Mouse (Mus musculus) gastrocnemius, adult 18-20 months (tissue): ENCODE results near the gene Trim24. TPM values are rescaled to one million over a fixed set of nuclear protein-coding genes. Genes with fewer than 3 reads are reported as not detected.

Source experiments
- total RNA-seq, 2 experiments: library from RNA; stranded (reverse); gene quantifications; 2 replicates each; pipeline ENCODE4 v1.2.3; 2021

Trim24 gene
- total RNA-seq, 2 experiments from 2014 or later = 38.6 to 39.2 TPM

Other genes with a start within 250 kb of the Trim24 start
- not detected for gene Svopl, start 176.2 kb downstream of the Trim24 start, total RNA-seq
- gene Tmem213, start 238.4 kb downstream of the Trim24 start, total RNA-seq = not detected